Comparison of ENCODE assay signal across 25 mouse cellular contexts in genomic region chr10:53440251-53440650, GRCm38 (mm10).
"Had no signal": no experiment of that assay in that cellular context is flagged by ENCODE, and none has a peak within 500 bp of the region (broad histone marks: within the 10 kb centered on the region; RNA-seq: fewer than 3 reads in every experiment).

No protein-coding gene starts in this region.

- H3K27ac ChIP-seq: heart, embryonic 10.5 days; hindbrain, embryonic 10.5 days; hindbrain, embryonic 12.5 days; hindbrain, embryonic 14.5 days; intestine, embryonic 15.5 days; kidney, embryonic 15.5 days; kidney, postnatal 0 days; limb, embryonic 10.5 days; limb, embryonic 12.5 days had no signal

- H3K4me3 ChIP-seq: gastrocnemius, adult 2 months; heart, embryonic 10.5 days; heart, embryonic 12.5 days; hindbrain, embryonic 10.5 days; hindbrain, embryonic 12.5 days; intestine, embryonic 15.5 days; kidney, embryonic 15.5 days; limb, embryonic 10.5 days; limb, embryonic 12.5 days had no signal

- ATAC-seq: hindbrain, embryonic 16.5 days; inflammation-experienced regulatory T-cells, adult 6 months; intestine, embryonic 15.5 days had no signal

- H3K9ac ChIP-seq: heart, embryonic 12.5 days; hindbrain, embryonic 12.5 days; hindbrain, embryonic 14.5 days; intestine, embryonic 15.5 days; kidney, embryonic 15.5 days; limb, embryonic 12.5 days had no signal

- H3K36me3 ChIP-seq: heart, embryonic 10.5 days; heart, embryonic 12.5 days; hindbrain, embryonic 10.5 days; hindbrain, embryonic 12.5 days; intestine, embryonic 15.5 days; kidney, embryonic 15.5 days; limb, embryonic 10.5 days; limb, embryonic 12.5 days had no signal

- H3K4me2 ChIP-seq: heart, embryonic 12.5 days; hindbrain, embryonic 12.5 days; hindbrain, embryonic 14.5 days; intestine, embryonic 15.5 days; kidney, embryonic 15.5 days; limb, embryonic 12.5 days had no signal

- DNase-seq: gastrocnemius, adult 2 months; gastrocnemius, postnatal 10 days; gastrocnemius, postnatal 25 days; heart, adult 18-20 months; heart, postnatal 10 days; heart, postnatal 4 days; kidney, adult 11 months; kidney, adult 2 months; kidney, adult 9 months; kidney, postnatal 14 days; kidney, postnatal 36 days; layer of hippocampus, adult 9-11 months; liver had no signal

- H3K9me3 ChIP-seq: heart, embryonic 10.5 days; heart, embryonic 12.5 days; hindbrain, embryonic 10.5 days; hindbrain, embryonic 12.5 days; intestine, embryonic 15.5 days; kidney, embryonic 15.5 days; limb, embryonic 10.5 days; limb, embryonic 12.5 days had no signal

- H3K27me3 ChIP-seq: heart, embryonic 12.5 days; hindbrain, embryonic 12.5 days; intestine, embryonic 15.5 days; kidney, embryonic 15.5 days; limb, embryonic 12.5 days had no signal
